In genomic region chr11:80141825-80142521, GRCm38 (mm10) we compare ENCODE assay signal across 8 mouse cellular contexts. TPM values are rescaled to one million over a fixed set of nuclear protein-coding genes. Genes with fewer than 3 reads are reported as not detected.
A peak's percentile ranks its signal among the peaks of the same experiment; 100 is the strongest.
DNase-seq lines count a peak whose midpoint lies in the region; ATAC-seq and TF ChIP-seq lines count a peak whose summit lies in the region.

Gene Tefm (minus strand): TSS chr11:80142175.

- H3K27ac ChIP-seq in hindbrain, embryonic 10.5 days: peak within 1 kb of the TSS; percentile 94
- H3K27ac ChIP-seq in lung, postnatal 0 days (ENCODE audit: low read length): peak within 1 kb of the TSS; percentile 88

- H3K36me3 ChIP-seq in hindbrain, embryonic 10.5 days: peaks cover 35% of the 10 kb centered on the region
- H3K36me3 ChIP-seq in lung, postnatal 0 days (ENCODE audit: insufficient read depth, low read length): no peaks in the 10 kb centered on the region

- H3K9ac ChIP-seq in lung, postnatal 0 days (replicated peaks; ENCODE audit: low read depth): peak within 1 kb of the TSS; percentile 87

- H3K4me3 ChIP-seq in hindbrain, embryonic 10.5 days: peak within 1 kb of the TSS; percentile 81
- H3K4me3 ChIP-seq in lung, postnatal 0 days (ENCODE audit: low read depth, low read length): peak within 1 kb of the TSS; percentile 85

- H3K4me2 ChIP-seq in lung, postnatal 0 days (replicated peaks; ENCODE audit: low read depth, low read length): peak within 1 kb of the TSS; percentile 90

- TF ChIP-seq CTCF in lung, postnatal 0 days (IDR thresholded peaks at IDR 0.05): no peak

- DNase-seq in MN1 (ENCODE audit: low spot score): peak; percentile 93
- DNase-seq in cerebellum, adult 9-10 months: peak; percentile 86
- peak; percentile 88 for DNase-seq in hindbrain, embryonic 10.5 days (ENCODE audit: low spot score)
- DNase-seq in layer of hippocampus, adult 9-11 months: peak; percentile 79
- DNase-seq in lung, postnatal 0 days (ENCODE audit: low spot score): peak; percentile 94
- DNase-seq in ovary, postnatal 14 days (ENCODE audit: low spot score): peak; percentile 75
- DNase-seq in thymus, postnatal 14 days: peak; percentile 82

- peaks cover 16% of the 10 kb centered on the region for H3K4me1 ChIP-seq in hindbrain, embryonic 10.5 days (replicated peaks)
- H3K4me1 ChIP-seq in lung, postnatal 0 days (ENCODE audit: insufficient read depth, low read depth, low read length): peaks cover 4% of the 10 kb centered on the region; the same call in 1 of the 2 replicates

- TF ChIP-seq EP300 in lung, postnatal 0 days (IDR thresholded peaks at IDR 0.05): no peak

- peak; percentile 97 for ATAC-seq in frontal cortex, adult (ENCODE audit: low TSS enrichment)
- ATAC-seq in lung, postnatal 0 days: peak; percentile 93

- H3K9me3 ChIP-seq in hindbrain, embryonic 10.5 days: no peaks in the 10 kb centered on the region
- H3K9me3 ChIP-seq in lung, postnatal 0 days (ENCODE audit: low read length): no peaks in the 10 kb centered on the region

- H3K27me3 ChIP-seq in hindbrain, embryonic 10.5 days (ENCODE audit: insufficient read depth, poor library complexity, severe bottlenecking): no peaks in the 10 kb centered on the region
- H3K27me3 ChIP-seq in lung, postnatal 0 days (replicated peaks; ENCODE audit: insufficient read depth, low read length): no peaks in the 10 kb centered on the region

- under 1% methylated on average over 40 of the region's 40 CpGs for WGBS in hindbrain, embryonic 10.5 days
- under 1% methylated on average over 40 of the region's 40 CpGs for WGBS in lung, postnatal 0 days

RNA-seq across cellular contexts. Expression of gene Tefm, which starts in this region (rescaled TPM):
- 33.6 and 34.7 TPM in 2 replicates for polyA plus RNA-seq in hindbrain, embryonic 10.5 days (2016; fragmentation: Nextera tagmentation; extraction: Ambion mirVana)
- 17.8 and 19.5 TPM in 2 replicates for polyA plus RNA-seq in lung, postnatal 0 days (2015; fragmentation: Nextera tagmentation; extraction: Ambion mirVana)

Comparison
In these comparisons a context has a peak if more than half of its experiments do, and no peak if none do; other contexts are left out.
1. Peak in every context shown above with its lines: DNase-seq, ATAC-seq, H3K4me3 ChIP-seq and H3K27ac ChIP-seq.